In genomic region chr4:40908261-40908969, GRCm38 (mm10) we compare ENCODE assay signal across 8 mouse cellular contexts. TPM values are rescaled to one million over a fixed set of nuclear protein-coding genes. Genes with fewer than 3 reads are reported as not detected.
DNase-seq lines count a peak whose midpoint lies in the region; ATAC-seq lines count a peak whose summit lies in the region.

No protein-coding gene starts in this region.

- no peak overlapping the region for H3K4me2 ChIP-seq in neural tube, embryonic 13.5 days
- peak overlapping the region; percentile 25; the same call in 1 of the 2 replicates for H3K4me2 ChIP-seq in liver, embryonic 11.5 days

- H3K9me3 ChIP-seq in neural tube, embryonic 13.5 days, result no peaks in the 10 kb centered on the region
- H3K9me3 ChIP-seq in liver, embryonic 11.5 days (ENCODE audit: control insufficient read depth, low read length), result no peaks in the 10 kb centered on the region

- H3K4me1 ChIP-seq in neural tube, embryonic 13.5 days (replicated peaks), result peaks cover 6% of the 10 kb centered on the region; the same call in 1 of the 2 replicates
- peaks cover 5% of the 10 kb centered on the region; the same call in 1 of the 2 replicates for H3K4me1 ChIP-seq in liver, embryonic 11.5 days (replicated peaks; ENCODE audit: control insufficient read depth, insufficient read depth, low read length)

- WGBS in neural tube, embryonic 13.5 days, result 51% methylated on average over 20 of the region's 20 CpGs
- WGBS in liver, embryonic 11.5 days, result 46% methylated on average over 20 of the region's 20 CpGs

- no peak overlapping the region for H3K27ac ChIP-seq in neural tube, embryonic 13.5 days (replicated peaks)
- no peak overlapping the region for H3K27ac ChIP-seq in liver, embryonic 11.5 days (ENCODE audit: low read depth, low read length)

- no peak for ATAC-seq in neural tube, embryonic 13.5 days (ENCODE audit: low read depth)
- no peak for ATAC-seq in liver, embryonic 11.5 days (replicated peaks; ENCODE audit: low FRiP score)

- DNase-seq in adrenal gland, postnatal 14 days, result peak; percentile 79
- DNase-seq in adrenal gland, adult 8-10 months, result no peak
- no peak for DNase-seq in neural tube, embryonic 10.5 days (ENCODE audit: extremely low spot score, low spot score)
- no peak for DNase-seq in liver, embryonic 11.5 days (ENCODE audit: low spot score)
- DNase-seq in testis, postnatal 14 days (ENCODE audit: low spot score), result peak; percentile 39
- DNase-seq in thymus, postnatal 14 days, result no peak
- no peak for DNase-seq in layer of hippocampus, adult 9-10 months (ENCODE audit: low spot score)

- H3K27me3 ChIP-seq in neural tube, embryonic 13.5 days, result no peaks in the 10 kb centered on the region
- no peaks in the 10 kb centered on the region for H3K27me3 ChIP-seq in liver, embryonic 11.5 days (replicated peaks; ENCODE audit: control insufficient read depth, insufficient read depth, low read length)

- peak overlapping the region; percentile 23; the same call in 1 of the 2 replicates for H3K9ac ChIP-seq in neural tube, embryonic 13.5 days
- H3K9ac ChIP-seq in liver, embryonic 11.5 days (ENCODE audit: low read depth, low read length), result no peak overlapping the region

- no peaks in the 10 kb centered on the region for H3K36me3 ChIP-seq in neural tube, embryonic 13.5 days
- H3K36me3 ChIP-seq in liver, embryonic 11.5 days (ENCODE audit: control insufficient read depth, insufficient read depth, low read length), result no peaks in the 10 kb centered on the region

- no peak overlapping the region for H3K4me3 ChIP-seq in neural tube, embryonic 13.5 days
- H3K4me3 ChIP-seq in liver, embryonic 11.5 days (ENCODE audit: low read depth, low read length), result no peak overlapping the region

RNA-seq across cellular contexts. Expression of gene Spink4, which starts 11.4 kb away (rescaled TPM):
- 2.3 and 2.8 TPM in 2 replicates for total RNA-seq in adrenal gland, postnatal 14 days (2021)
- total RNA-seq in adrenal gland, adult 8-10 months (2022), result 100 to 1,000 TPM in 2 of 4 experiments, not detected in 2; 117 to 151 TPM
- not detected in 2 replicates for polyA plus RNA-seq in neural tube, embryonic 13.5 days (2015; fragmentation: Nextera tagmentation; extraction: Ambion mirVana)
- not detected in 2 replicates for polyA plus RNA-seq in liver, embryonic 11.5 days (2014; fragmentation: Nextera tagmentation; extraction: Ambion mirVana)

RNA-seq across cellular contexts. Expression of gene Bag1, which starts 39.7 kb away (rescaled TPM):
- total RNA-seq in adrenal gland, postnatal 14 days (2021), result 247 and 248 TPM in 2 replicates
- total RNA-seq in adrenal gland, adult 8-10 months (2022), result 100 to 1,000 TPM; 187 to 375 (median 251) TPM
- 233 and 247 TPM in 2 replicates for polyA plus RNA-seq in neural tube, embryonic 13.5 days (2015; fragmentation: Nextera tagmentation; extraction: Ambion mirVana)
- 219 and 225 TPM in 2 replicates for polyA plus RNA-seq in liver, embryonic 11.5 days (2014; fragmentation: Nextera tagmentation; extraction: Ambion mirVana)

RNA-seq across cellular contexts. Expression of gene Chmp5, which starts 39.8 kb away (rescaled TPM):
- 74.8 and 78.5 TPM in 2 replicates for total RNA-seq in adrenal gland, postnatal 14 days (2021)
- total RNA-seq in adrenal gland, adult 8-10 months (2022), result 100 to 1,000 TPM in 3 of 4 experiments, 10 to 100 TPM in 1; 97.2 to 108 (median 103) TPM
- 184 and 197 TPM in 2 replicates for polyA plus RNA-seq in neural tube, embryonic 13.5 days (2015; fragmentation: Nextera tagmentation; extraction: Ambion mirVana)
- 70.7 and 74.6 TPM in 2 replicates for polyA plus RNA-seq in liver, embryonic 11.5 days (2014; fragmentation: Nextera tagmentation; extraction: Ambion mirVana)

RNA-seq across cellular contexts. Expression of gene B4galt1, which starts 54.6 kb away (rescaled TPM):
- 69.4 and 70.5 TPM in 2 replicates for total RNA-seq in adrenal gland, postnatal 14 days (2021)
- 10 to 100 TPM; 58.8 to 94.7 (median 64.4) TPM for total RNA-seq in adrenal gland, adult 8-10 months (2022)
- polyA plus RNA-seq in neural tube, embryonic 13.5 days (2015; fragmentation: Nextera tagmentation; extraction: Ambion mirVana), result 10.2 and 12.1 TPM in 2 replicates
- 49.0 and 50.4 TPM in 2 replicates for polyA plus RNA-seq in liver, embryonic 11.5 days (2014; fragmentation: Nextera tagmentation; extraction: Ambion mirVana)

Comparison
In these comparisons a context has a peak if more than half of its experiments do, and no peak if none do; other contexts are left out.
1. DNase-seq: peak in adrenal gland, postnatal 14 days (single experiment) and testis, postnatal 14 days (single experiment); none in adrenal gland, adult 8-10 months (single experiment), neural tube, embryonic 10.5 days (single experiment), liver, embryonic 11.5 days (single experiment), thymus, postnatal 14 days (single experiment) and layer of hippocampus, adult 9-10 months (single experiment).